Mouse (Mus musculus) heart, embryonic 11.5 days (tissue): ENCODE measurements around the gene Gm28051. TPM values are rescaled to one million over a fixed set of nuclear protein-coding genes. Genes with fewer than 3 reads are reported as not detected.

ENCODE experiments used
- ATAC-seq: fragments of 200-750 bp; cut with Nextera tagmentation; replicated peaks from 2 replicates; pipeline ENCODE4 v1.8.0; 2017; ENCODE audit warnings: moderate library complexity; ENCODE audit not compliant: insufficient number of reproducible peaks, low FRiP score, low TSS enrichment
- H3K27ac ChIP-seq: fragments of 300-500 bp; sonication (generic); 2 replicates; pipeline ENCODE4 v1.5.1; 2014; ENCODE audit warnings: mild to moderate bottlenecking, low read depth, low read length
- H3K27me3 ChIP-seq: fragments of 300-500 bp; sonication (generic); 2 replicates; pipeline ENCODE4 v1.6.1; 2014; ENCODE audit warnings: mild to moderate bottlenecking, low read length, mixed read lengths; ENCODE audit not compliant: control insufficient read depth, insufficient read depth
- H3K36me3 ChIP-seq: fragments of 300-500 bp; sonication (generic); 2 replicates; pipeline ENCODE4 v1.6.1; 2014; ENCODE audit warnings: mild to moderate bottlenecking, low read length, moderate library complexity, mixed read lengths; ENCODE audit not compliant: control insufficient read depth, insufficient read depth
- H3K4me1 ChIP-seq: fragments of 300-500 bp; sonication (generic); 2 replicates; pipeline ENCODE4 v1.6.1; 2014; ENCODE audit warnings: low read length; ENCODE audit not compliant: control insufficient read depth, insufficient read depth
- H3K4me2 ChIP-seq: fragments of 300-500 bp; sonication (generic); 2 replicates; pipeline ENCODE4 v1.6.1; 2014; ENCODE audit warnings: mild to moderate bottlenecking, moderate library complexity
- H3K4me3 ChIP-seq: fragments of 300-500 bp; sonication (generic); 2 replicates; pipeline ENCODE4 v1.5.1; 2014; ENCODE audit warnings: low read depth, low read length
- H3K9ac ChIP-seq: fragments of 300-500 bp; sonication (generic); 2 replicates; pipeline ENCODE4 v1.6.1; 2014; ENCODE audit warnings: mild to moderate bottlenecking, low read depth, low read length, moderate library complexity
- H3K9me3 ChIP-seq: fragments of 300-500 bp; sonication (generic); replicated peaks from 2 replicates; pipeline ENCODE4 v1.6.1; 2016; ENCODE audit warnings: low read length; ENCODE audit not compliant: control insufficient read depth
- WGBS: fragments of 180-500 bp; shearing (Covaris S2); extraction: QIAGEN DNeasy Blood & Tissue Kit; methylation state at CpG from one replicate; pipeline ENCODE4 v1.1.7; 2014; ENCODE audit not compliant: insufficient replicate concordance; 5-methylcytosine and 5-hydroxymethylcytosine counted together
- polyA plus RNA-seq: library from polyadenylated mRNA; unstranded; fragments of >200 nt; fragmentation: Nextera tagmentation; extraction: Ambion mirVana; gene quantifications from 2 replicates; pipeline ENCODE4 v1.2.1, GENCODE M21; 2014

Gene Gm28051
- polyA plus RNA-seq, 1 experiment from 2014 or later: not detected

DNA sequence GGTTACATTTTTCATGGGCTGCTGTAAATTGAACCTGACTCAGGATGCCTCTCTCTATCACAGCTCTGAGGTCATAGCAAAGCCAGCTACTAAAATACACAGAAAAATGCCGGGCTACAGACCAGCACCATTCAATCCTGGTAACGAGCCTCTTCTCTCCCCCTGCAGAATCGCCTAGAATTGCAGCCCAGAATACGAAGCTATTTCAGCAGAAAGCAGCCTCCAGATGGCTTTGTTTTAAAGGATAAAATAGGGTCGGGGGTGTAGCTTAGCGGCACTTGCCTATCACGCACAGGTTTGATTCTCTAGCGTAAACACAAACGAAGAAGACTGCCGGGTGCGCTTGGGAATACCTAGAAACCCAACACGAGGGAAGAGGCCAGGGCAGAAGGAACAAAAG, 57.1 kb downstream of the Gm28051 start:
- Histone ChIP-seq H3K4me1 (peaks cover 19% of the 10 kb centered on the region), H3K9ac (no peak overlapping the region), H3K27ac (no peak overlapping the region), H3K4me3 (no peak overlapping the region), H3K36me3 (no peaks in the 10 kb centered on the region), H3K27me3 (peaks cover 7% of the 10 kb centered on the region), H3K4me2 (no peak overlapping the region), H3K9me3 (no peaks in the 10 kb centered on the region)
- 70% methylated on average over 12 of the region's 12 CpGs for WGBS
- no peak for ATAC-seq

DNA sequence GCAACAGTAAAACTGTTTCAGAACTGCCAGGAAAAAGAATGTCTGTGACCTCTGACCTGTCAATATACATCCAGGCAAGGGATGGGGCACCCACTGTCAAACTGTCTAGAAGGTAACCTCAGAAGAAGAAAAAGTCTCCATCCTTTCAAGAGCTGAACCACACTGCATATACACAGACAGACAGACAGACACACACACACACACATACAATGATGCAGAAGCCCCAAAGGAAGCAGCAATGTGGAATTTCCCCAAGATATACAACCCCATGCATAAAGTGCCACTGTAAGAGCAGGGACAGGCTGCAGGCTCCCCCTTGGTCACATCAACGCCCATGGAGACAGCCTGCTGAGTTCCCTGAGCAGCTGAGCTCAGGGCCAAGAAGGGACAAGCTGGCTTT, 58.4 kb downstream of the Gm28051 start:
- Histone ChIP-seq H3K4me1 (peaks cover 15% of the 10 kb centered on the region), H3K4me2 (no peak overlapping the region), H3K9ac (no peak overlapping the region), H3K27me3 (peaks cover 7% of the 10 kb centered on the region), H3K9me3 (no peaks in the 10 kb centered on the region), H3K36me3 (no peaks in the 10 kb centered on the region), H3K4me3 (no peak overlapping the region), H3K27ac (no peak overlapping the region)
- ATAC-seq: no peak
- WGBS: 31% methylated on average over 1 of the region's 1 CpGs

DNA sequence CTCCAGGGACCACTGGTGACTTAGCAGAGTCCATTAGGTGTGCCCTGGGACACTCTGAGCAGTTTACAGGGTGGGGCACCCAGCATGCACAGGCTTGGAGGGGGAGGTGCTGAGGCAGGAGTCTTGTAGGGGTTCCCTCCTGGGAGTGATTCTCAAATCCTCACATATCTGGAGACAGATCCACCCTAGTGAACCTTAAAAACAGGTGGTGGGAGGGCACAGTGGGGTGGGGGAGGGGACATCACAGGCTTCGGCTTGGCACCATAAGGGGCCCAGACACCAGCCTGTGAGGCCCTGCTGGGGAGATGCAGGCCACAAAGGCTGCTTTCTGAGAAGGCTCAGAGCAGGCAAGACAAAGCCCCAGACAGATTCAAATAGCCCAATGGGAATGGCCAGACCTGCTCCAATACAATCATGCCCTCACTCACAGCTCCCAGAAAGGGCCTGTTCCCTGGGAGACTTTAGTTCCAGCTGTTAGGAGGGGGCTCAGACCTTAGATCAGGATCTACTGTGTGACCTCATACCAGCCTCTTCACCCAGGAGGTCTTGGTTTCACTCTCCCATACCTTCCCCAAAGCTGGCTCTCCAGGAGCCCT, 59.4 kb downstream of the Gm28051 start:
- Histone ChIP-seq H3K27ac (no peak overlapping the region), H3K36me3 (no peaks in the 10 kb centered on the region), H3K4me2 (no peak overlapping the region), H3K9ac (no peak overlapping the region), H3K4me1 (peaks cover 12% of the 10 kb centered on the region), H3K27me3 (peaks cover under 1% of the 10 kb centered on the region), H3K9me3 (no peaks in the 10 kb centered on the region), H3K4me3 (no peak overlapping the region)
- 38% methylated on average over 1 of the region's 1 CpGs for WGBS
- no peak for ATAC-seq

DNA sequence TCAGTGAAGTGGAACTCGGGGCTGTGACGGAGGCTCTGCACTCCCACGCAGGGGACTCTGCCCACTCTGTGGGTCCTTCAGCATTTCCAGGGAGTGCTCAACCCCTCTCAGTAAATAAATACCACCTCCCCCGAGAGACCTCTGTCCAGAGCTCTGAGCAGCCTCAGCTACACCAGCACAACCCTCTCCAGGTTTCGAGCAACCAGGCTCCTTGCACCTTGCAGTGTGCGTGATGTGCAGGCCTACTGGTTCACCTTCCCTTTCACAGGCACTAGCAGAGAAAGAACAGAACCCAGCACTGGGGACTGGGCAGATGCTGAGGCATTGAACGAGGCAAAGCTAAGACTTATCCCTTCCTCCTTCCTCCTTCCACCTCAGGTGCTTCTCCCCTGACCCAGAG, 60.2 kb downstream of the Gm28051 start:
- no peak overlapping the region for H3K9ac ChIP-seq
- H3K27me3 ChIP-seq: no peaks in the 10 kb centered on the region
- peaks cover 6% of the 10 kb centered on the region for H3K4me1 ChIP-seq
- no peak overlapping the region for H3K4me3 ChIP-seq
- no peak overlapping the region for H3K27ac ChIP-seq
- no peak for ATAC-seq
- no peak overlapping the region for H3K4me2 ChIP-seq
- WGBS: 71% methylated on average over 7 of the region's 7 CpGs
- H3K9me3 ChIP-seq: no peaks in the 10 kb centered on the region
- H3K36me3 ChIP-seq: no peaks in the 10 kb centered on the region

GRCm38 (mm10) chr12:102696635-102697354, 60.8 kb downstream of the Gm28051 start:
- no peaks in the 10 kb centered on the region for H3K9me3 ChIP-seq
- no peaks in the 10 kb centered on the region for H3K27me3 ChIP-seq
- H3K9ac ChIP-seq: no peak overlapping the region
- no peak overlapping the region for H3K4me2 ChIP-seq
- H3K27ac ChIP-seq: no peak overlapping the region; the same call in 1 of the 2 replicates
- H3K4me3 ChIP-seq: no peak overlapping the region
- ATAC-seq: no peak
- 77% methylated on average over 14 of the region's 14 CpGs for WGBS
- H3K36me3 ChIP-seq: no peaks in the 10 kb centered on the region
- peaks cover 6% of the 10 kb centered on the region for H3K4me1 ChIP-seq

- Histone ChIP-seq H3K27ac (no peak overlapping the region), H3K9me3 (no peaks in the 10 kb centered on the region), H3K4me3 (no peak overlapping the region), H3K4me2 (no peak overlapping the region), H3K36me3 (no peaks in the 10 kb centered on the region), H3K27me3 (no peaks in the 10 kb centered on the region), H3K4me1 (peaks cover 6% of the 10 kb centered on the region), H3K9ac (no peak overlapping the region)
- WGBS: 73% methylated on average over 18 of the region's 18 CpGs
- no peak for ATAC-seq
Observed at GRCm38 (mm10) chr12:102695369-102696239, 62.0 kb downstream of the Gm28051 start.

DNA sequence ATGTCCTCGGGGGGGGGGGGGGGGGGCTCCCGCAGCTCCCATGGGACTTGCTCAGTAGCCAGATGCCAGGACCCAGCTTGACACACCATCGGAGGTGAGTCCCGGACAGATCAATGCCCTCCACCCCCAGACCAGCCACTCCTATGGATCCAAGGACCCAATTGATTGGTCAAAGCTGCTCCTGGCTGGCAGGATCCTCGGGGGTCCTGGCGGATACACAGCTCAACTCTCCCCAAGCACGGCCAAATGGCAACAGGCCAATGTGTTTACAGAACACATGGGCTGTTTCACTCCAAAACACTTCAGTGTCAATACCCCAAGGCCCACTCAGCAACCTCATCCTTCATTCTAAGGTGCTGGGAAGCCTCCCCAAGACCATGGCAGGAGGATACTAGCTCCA, 65.8 kb downstream of the Gm28051 start:
- H3K4me1 ChIP-seq: 0 out of 2 replicates have a peak, but pooled peaks cover 3% of the 10 kb centered on the region
- 63% methylated on average over 6 of the region's 7 CpGs for WGBS
- H3K27ac ChIP-seq: no peak overlapping the region
- no peak overlapping the region for H3K9ac ChIP-seq
- H3K36me3 ChIP-seq: no peaks in the 10 kb centered on the region
- no peaks in the 10 kb centered on the region for H3K9me3 ChIP-seq
- H3K27me3 ChIP-seq: no peaks in the 10 kb centered on the region
- H3K4me2 ChIP-seq: no peak overlapping the region
- ATAC-seq: no peak
- H3K4me3 ChIP-seq: no peak overlapping the region

DNA sequence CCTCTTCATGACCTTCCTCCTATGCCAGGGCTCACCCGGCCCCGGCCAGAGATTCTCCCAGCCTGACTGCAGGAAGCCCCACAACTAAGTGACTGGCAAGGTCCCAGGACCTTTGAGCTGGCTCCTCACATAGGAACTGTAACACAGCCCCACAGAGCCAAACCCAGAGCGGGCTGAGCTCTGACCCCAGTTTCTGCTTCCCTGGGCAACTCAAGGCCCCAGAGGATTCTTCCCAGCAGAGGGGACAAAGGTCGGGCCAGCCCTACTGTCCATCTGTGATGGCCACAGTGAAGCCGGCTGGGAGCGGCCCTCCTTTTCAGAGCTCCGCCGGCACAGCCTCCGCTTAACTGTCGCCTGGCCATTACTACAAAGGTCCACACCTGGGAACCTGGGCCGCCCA, 66.4 kb downstream of the Gm28051 start:
- Histone ChIP-seq H3K4me1 (0 out of 2 replicates have a peak, but pooled peaks cover 3% of the 10 kb centered on the region), H3K4me3 (no peak overlapping the region), H3K27ac (no peak overlapping the region), H3K4me2 (no peak overlapping the region), H3K9me3 (no peaks in the 10 kb centered on the region), H3K36me3 (no peaks in the 10 kb centered on the region), H3K27me3 (no peaks in the 10 kb centered on the region), H3K9ac (no peak overlapping the region)
- no peak for ATAC-seq
- 71% methylated on average over 11 of the region's 11 CpGs for WGBS
